Mouse (Mus musculus) MEL (cell line): ENCODE results near the gene Slc22a23. TPM values are rescaled to one million over a fixed set of nuclear protein-coding genes. Genes with fewer than 3 reads are reported as not detected.

Experiments
- DNase-seq: peaks from one replicate; pipeline ENCODE4 v3.0.0; 2011; ENCODE audit warnings: low read depth, low spot score
- H3K27ac ChIP-seq: 2 replicates; pipeline ENCODE4 v1.5.1; 2012; ENCODE audit warnings: low read depth, mild to moderate bottlenecking, control low read depth, low read length, moderate library complexity; ENCODE audit not compliant: control insufficient read depth
- H3K27me3 ChIP-seq, 2 experiments: fragments of 150-350 bp in 1 of 2; sonication (generic) in 1 of 2; 2 replicates each; pipeline ENCODE4 v1.6.1; 2012; ENCODE audit warnings: low read length in 2 of 2, mild to moderate bottlenecking in 2 of 2, improper control_type of control experiment in 1 of 2, moderate library complexity in 1 of 2; ENCODE audit not compliant: insufficient read depth in 2 of 2, control insufficient read depth in 1 of 2
- H3K36me3 ChIP-seq, 2 experiments: 2 replicates each; pipeline ENCODE4 v1.6.1; 2012 to 2014; ENCODE audit warnings: low read length in 2 of 2, improper control_type of control experiment in 1 of 2, inconsistent platforms in 1 of 2, mild to moderate bottlenecking in 1 of 2; ENCODE audit not compliant: insufficient read depth in 2 of 2, control insufficient read depth in 1 of 2
- H3K4me1 ChIP-seq, 2 experiments: fragments of 150-350 bp in 1 of 2; sonication (generic) in 1 of 2; 2 replicates each; pipeline ENCODE4 v1.6.1; 2012; ENCODE audit warnings: low read length in 2 of 2, improper control_type of control experiment in 1 of 2, mild to moderate bottlenecking in 1 of 2; ENCODE audit not compliant: insufficient read depth in 2 of 2, control insufficient read depth in 1 of 2
- H3K4me3 ChIP-seq, 2 experiments: fragments of 150-350 bp in 1 of 2; sonication (generic) in 1 of 2; 2 replicates each; pipeline ENCODE4 v1.5.1; 2012; ENCODE audit warnings: low read depth in 2 of 2, low read length in 2 of 2, mild to moderate bottlenecking in 2 of 2, moderate library complexity in 2 of 2, control low read depth in 1 of 2, improper control_type of control experiment in 1 of 2; ENCODE audit not compliant: control insufficient read depth in 1 of 2, insufficient read depth in 1 of 2
- H3K79me2 ChIP-seq: 2 replicates; pipeline ENCODE4 v1.6.1; 2012; ENCODE audit warnings: mild to moderate bottlenecking, low read length, moderate library complexity; ENCODE audit not compliant: control insufficient read depth, poor library complexity, insufficient read depth
- H3K9ac ChIP-seq: 2 replicates; pipeline ENCODE4 v1.6.1; 2012; ENCODE audit warnings: low read depth, mild to moderate bottlenecking, control low read depth, low read length, moderate library complexity; ENCODE audit not compliant: control insufficient read depth, poor library complexity, severe bottlenecking
- H3K9me3 ChIP-seq: fragments of 150-350 bp; sonication (generic); replicated peaks from 2 replicates; pipeline ENCODE4 v1.6.1; 2012; ENCODE audit warnings: mild to moderate bottlenecking, low read length, improper control_type of control experiment, moderate library complexity; ENCODE audit not compliant: insufficient read depth
- CHD1 ChIP-seq: IDR thresholded peaks from 2 replicates; pipeline ENCODE4 v1.6.1; 2012; ENCODE audit warnings: low read depth, mild to moderate bottlenecking, inconsistent platforms, low read length, improper control_type of control experiment
- CHD2 ChIP-seq: IDR thresholded peaks from 2 replicates; pipeline ENCODE4 v1.6.1; 2011; ENCODE audit warnings: low read length, improper control_type of control experiment
- GABPA ChIP-seq: IDR thresholded peaks from 2 replicates; pipeline ENCODE4 v1.6.1; 2012; ENCODE audit warnings: low read depth, mild to moderate bottlenecking, inconsistent platforms, low read length, improper control_type of control experiment, moderate library complexity
- GATA1 ChIP-seq: IDR thresholded peaks from 2 replicates; pipeline ENCODE4 v1.6.1; 2011; ENCODE audit warnings: low read depth, low read length, improper control_type of control experiment
- HCFC1 ChIP-seq: IDR thresholded peaks from 2 replicates; pipeline ENCODE4 v1.6.1; 2012; ENCODE audit warnings: low read depth, mild to moderate bottlenecking, inconsistent platforms, low read length, improper control_type of control experiment, moderate library complexity
- MYB ChIP-seq: IDR thresholded peaks from 2 replicates; pipeline ENCODE4 v1.6.1; 2011; ENCODE audit warnings: mild to moderate bottlenecking, low read depth, low read length, improper control_type of control experiment
- POLR2AphosphoS5 ChIP-seq: IDR thresholded peaks from 2 replicates; pipeline ENCODE4 v1.6.1; 2012; ENCODE audit warnings: low read depth, borderline replicate concordance, mild to moderate bottlenecking, inconsistent platforms, low read length, moderate library complexity, mixed read lengths
- RAD21 ChIP-seq: IDR thresholded peaks from 2 replicates; pipeline ENCODE4 v1.6.1; 2011; ENCODE audit warnings: mild to moderate bottlenecking, low read depth, low read length, improper control_type of control experiment
- RCOR1 ChIP-seq: IDR thresholded peaks from 2 replicates; pipeline ENCODE4 v1.6.1; 2012; ENCODE audit warnings: low read depth, mild to moderate bottlenecking, inconsistent platforms, low read length, improper control_type of control experiment
- TBP ChIP-seq: IDR thresholded peaks from 2 replicates; pipeline ENCODE4 v1.8.0; 2011; ENCODE audit warnings: low read depth, low read length, improper control_type of control experiment
- ZKSCAN1 ChIP-seq: IDR thresholded peaks from 2 replicates; pipeline ENCODE4 v1.6.1; 2012; ENCODE audit warnings: low read depth, mild to moderate bottlenecking, inconsistent platforms, low read length, improper control_type of control experiment, moderate library complexity
- polyA plus RNA-seq, 2 experiments: library from polyadenylated mRNA; stranded (reverse) in 1 of 2; unstranded in 1 of 2; fragments of >175 nt in 1 of 2; fragments of >200 nt in 1 of 2; gene quantifications; 2 replicates each; pipeline versions ENCODE4 v1.2.1 to v1.2.4; 2012; ENCODE audit warnings: low replicate concordance in 2 of 2, low read depth in 1 of 2; ENCODE audit not compliant: insufficient read length in 2 of 2, insufficient read depth in 1 of 2, missing spikeins in 1 of 2
- total RNA-seq: library from RNA; depleted of rRNA; stranded (reverse); fragments of 300-350 nt; gene quantifications from 2 replicates; pipeline ENCODE4 v1.2.3, GENCODE M21; 2012

Gene Slc22a23
- total and polyA plus RNA-seq, 3 experiments: 22.2 to 24.3 TPM; not detected in 1

DNA sequence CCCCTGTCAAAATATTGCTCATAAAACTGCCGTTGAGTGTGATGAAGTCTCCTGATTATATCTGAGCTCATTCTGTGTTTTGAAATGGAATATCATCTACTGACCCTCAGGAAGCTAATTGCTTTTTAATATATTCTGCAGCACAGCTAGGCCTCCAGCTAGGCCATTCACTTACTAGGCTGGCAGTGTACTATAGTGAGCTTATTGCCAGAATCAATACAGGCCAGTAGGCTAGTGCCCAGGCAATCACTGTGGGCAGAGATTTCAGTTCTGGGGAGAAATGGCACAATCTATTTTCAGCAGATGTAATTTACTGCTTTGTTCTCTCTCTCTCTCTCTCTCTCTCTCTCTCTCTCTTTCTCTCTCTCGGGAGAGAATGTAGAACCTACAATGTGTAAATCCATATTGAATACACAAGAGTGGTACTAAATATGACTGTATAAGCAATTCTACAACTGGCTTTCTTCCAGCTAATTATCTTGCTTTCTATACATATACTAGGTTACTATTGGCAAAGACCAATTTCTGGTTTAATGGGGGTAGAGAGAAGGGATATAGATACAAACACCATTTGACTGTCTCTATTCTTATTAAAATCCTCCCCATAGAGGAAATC, 75.5 kb downstream of the Slc22a23 start:
- Histone ChIP-seq H3K9ac (no peak overlapping the region), H3K79me2 (no peaks in the 10 kb centered on the region), H3K27me3 (no peaks in the 10 kb centered on the region), H3K4me1 (peaks cover 0 to under 1% of the 10 kb centered on the region in 2 experiments; a peak in 1 of 4 replicates), H3K36me3 (peaks cover 0 to 19% of the 10 kb centered on the region in 2 experiments; a peak in 3 of 4 replicates), H3K4me3 (no peak overlapping the region), H3K9me3 (no peaks in the 10 kb centered on the region), H3K27ac (no peak overlapping the region)
- no peak for DNase-seq
- TF ChIP-seq ZKSCAN1 (no peak), CHD2 (no peak), RCOR1 (no peak), HCFC1 (no peak)

DNA sequence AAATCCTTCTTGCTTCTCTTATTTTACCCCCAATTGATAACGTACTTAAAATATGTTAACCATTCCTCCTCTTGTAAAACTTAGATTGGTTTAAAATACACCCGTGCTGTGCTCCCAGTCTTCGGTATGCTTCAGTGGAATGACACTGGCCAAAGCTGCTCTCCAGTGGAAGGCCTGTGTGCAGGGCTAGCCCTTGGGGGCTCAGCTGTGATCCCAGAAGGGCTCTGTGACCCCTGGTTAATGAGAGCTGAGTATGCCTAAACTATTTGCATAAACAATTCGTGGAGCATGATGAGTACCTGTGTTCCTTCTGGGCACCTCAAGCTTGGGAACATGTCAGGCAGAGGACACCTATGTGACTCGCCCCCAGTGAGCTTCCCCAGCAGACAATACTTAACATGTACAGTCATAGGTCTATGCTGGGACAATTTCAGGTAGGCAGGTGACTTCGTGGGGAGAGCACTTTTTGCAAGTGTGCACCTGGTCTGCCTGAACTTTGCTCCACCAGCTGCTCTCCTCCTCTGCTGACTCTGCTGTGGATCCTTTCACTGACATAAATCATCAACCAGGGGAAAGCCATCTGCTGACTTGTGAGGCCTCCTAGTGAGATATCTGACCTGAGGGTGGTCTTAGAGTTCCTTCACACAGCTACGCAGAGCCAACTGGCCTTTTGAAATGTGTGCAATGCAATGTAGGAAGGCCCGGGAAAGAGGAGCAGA, 77.9 kb downstream of the Slc22a23 start:
- no peak overlapping the region for H3K27ac ChIP-seq
- DNase-seq: no peak
- no peaks in the 10 kb centered on the region for H3K27me3 ChIP-seq
- H3K9ac ChIP-seq: no peak overlapping the region
- no peak overlapping the region for H3K4me3 ChIP-seq
- no peaks in the 10 kb centered on the region for H3K79me2 ChIP-seq
- H3K4me1 ChIP-seq: no peaks in the 10 kb centered on the region
- H3K9me3 ChIP-seq: no peaks in the 10 kb centered on the region
- no peak for TF ChIP-seq TBP
- no peak for TF ChIP-seq RAD21
- no peak for TF ChIP-seq GABPA
- no peak for TF ChIP-seq POLR2AphosphoS5
- TF ChIP-seq GATA1: no peak
- no peak for TF ChIP-seq MYB
- no peak for TF ChIP-seq CHD1
- H3K36me3 ChIP-seq: peaks cover 0 to 18% of the 10 kb centered on the region in 2 experiments; a peak in 2 of 4 replicates

DNA sequence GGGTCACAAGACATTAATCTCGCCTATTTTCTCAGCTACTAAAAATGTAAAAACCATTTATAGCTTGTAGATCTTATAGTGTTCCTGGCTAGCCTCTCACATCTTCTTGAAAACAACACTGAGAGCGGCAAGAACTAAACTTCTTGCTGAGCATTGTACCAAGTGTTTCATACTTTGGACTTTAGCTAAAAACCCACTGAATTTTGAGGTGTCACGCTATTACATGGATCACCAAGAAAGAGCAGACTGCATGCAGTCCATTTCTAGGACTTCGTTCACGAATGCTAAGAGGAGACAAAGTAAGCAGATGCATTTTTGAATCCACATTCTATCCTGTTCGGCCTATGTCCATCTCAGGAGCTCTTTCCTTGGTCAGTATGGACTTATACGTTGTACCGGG, 78.9 kb downstream of the Slc22a23 start:
- Histone ChIP-seq H3K4me1 (no peaks in the 10 kb centered on the region), H3K9ac (no peak overlapping the region), H3K27me3 (no peaks in the 10 kb centered on the region), H3K27ac (no peak overlapping the region), H3K4me3 (no peak overlapping the region), H3K9me3 (no peaks in the 10 kb centered on the region), H3K36me3 (peaks cover 0 to 18% of the 10 kb centered on the region in 2 experiments; a peak in 2 of 4 replicates), H3K79me2 (no peaks in the 10 kb centered on the region)
- no peak for DNase-seq
- TF ChIP-seq ZKSCAN1: no peak
